ENCODE assay signal across 19 mouse cellular contexts in genomic region chr12:117850472-117850871, GRCm38 (mm10). TPM values are rescaled to one million over a fixed set of nuclear protein-coding genes. Genes with fewer than 3 reads are reported as not detected.
DNase-seq lines count a peak whose midpoint lies in the region; ATAC-seq lines count a peak whose summit lies in the region.
"Had no signal": no experiment of that assay in that cellular context is flagged by ENCODE, and none has a peak within 500 bp of the region (broad histone marks: within the 10 kb centered on the region; RNA-seq: fewer than 3 reads in every experiment).

No protein-coding gene starts in this region.

- ATAC-seq in heart, embryonic 15.5 days (replicated peaks; ENCODE audit: insufficient number of reproducible peaks, insufficient read depth, low FRiP score, low read depth), result 0 out of 2 replicates have a peak, but pooled peaks have one; percentile 31
- ATAC-seq: forebrain, embryonic 16.5 days; intestine, embryonic 16.5 days had no signal

- no peak overlapping the region for H3K9ac ChIP-seq in heart, embryonic 15.5 days
- H3K9ac ChIP-seq: embryonic facial prominence, embryonic 12.5 days; hindbrain, embryonic 15.5 days; limb, embryonic 13.5 days; liver, embryonic 14.5 days had no signal

- H3K36me3 ChIP-seq in heart, embryonic 15.5 days, result no peaks in the 10 kb centered on the region
- H3K36me3 ChIP-seq: embryonic facial prominence, embryonic 12.5 days; hindbrain, embryonic 15.5 days had no signal

- 30% methylated on average over 10 of the region's 10 CpGs for WGBS in heart, embryonic 15.5 days

- H3K9me3 ChIP-seq in heart, embryonic 15.5 days (replicated peaks), result no peaks in the 10 kb centered on the region
- H3K9me3 ChIP-seq: embryonic facial prominence, embryonic 12.5 days; hindbrain, embryonic 15.5 days; limb, embryonic 13.5 days had no signal

- H3K27me3 ChIP-seq in heart, embryonic 15.5 days, result no peaks in the 10 kb centered on the region
- H3K27me3 ChIP-seq: embryonic facial prominence, embryonic 12.5 days; hindbrain, embryonic 15.5 days; limb, embryonic 13.5 days had no signal

- H3K4me3 ChIP-seq in heart, embryonic 15.5 days, result no peak overlapping the region
- H3K4me3 ChIP-seq: embryonic facial prominence, embryonic 12.5 days; hindbrain, embryonic 15.5 days; layer of hippocampus, adult 2 months; limb, embryonic 13.5 days had no signal

- intact Hi-C loops in heart, postnatal 10 days (cut with DNase I), result loop anchor here (5.0 kb wide), 3 partner anchors 78 to 463 kb away; no protein-coding TSS in a partner anchor

- peaks cover 6% of the 10 kb centered on the region for H3K4me1 ChIP-seq in heart, embryonic 15.5 days (replicated peaks)
- H3K4me1 ChIP-seq: embryonic facial prominence, embryonic 12.5 days; hindbrain, embryonic 15.5 days had no signal

- H3K4me2 ChIP-seq in heart, embryonic 15.5 days, result no peak overlapping the region
- H3K4me2 ChIP-seq: embryonic facial prominence, embryonic 12.5 days; hindbrain, embryonic 15.5 days; limb, embryonic 13.5 days had no signal

- no peak for DNase-seq in heart, postnatal 10 days
- peak; percentile 32 for DNase-seq in Muller cell, postnatal 12 days (ENCODE audit: inconsistent ontology term)
- DNase-seq in ZHBTc4 (ENCODE audit: low read depth, low spot score), result peak; percentile 28
- DNase-seq in mesoderm, embryonic 11.5 days (ENCODE audit: low read depth, low spot score), result peak; percentile 30
- no peak for DNase-seq in thymus, postnatal 4 days
- DNase-seq in left cerebral cortex, adult 9 months (ENCODE audit: low spot score in 2 of 2), result no peak
- DNase-seq: adrenal gland, adult 2 months; cerebellum, postnatal 14 days; kidney, postnatal 10 days; lung, postnatal 10 days; thymus, adult 18-20 months had no signal

- H3K27ac ChIP-seq in heart, embryonic 15.5 days, result peak overlapping the region; percentile 55
- H3K27ac ChIP-seq: embryonic facial prominence, embryonic 12.5 days; hindbrain, embryonic 15.5 days; layer of hippocampus, adult 2 months; limb, embryonic 13.5 days; liver, embryonic 14.5 days had no signal

RNA-seq across cellular contexts. Expression of gene Cdca7l, which starts 46.4 kb away (rescaled TPM):
- polyA plus RNA-seq in heart, embryonic 15.5 days (2015; fragmentation: Nextera tagmentation; extraction: Ambion mirVana), result 10.0 and 19.0 TPM in 2 replicates
- 1 to 10 TPM; 2.1 to 2.2 TPM for total RNA-seq in heart, postnatal 10 days (2021)

Comparison
In these comparisons a context has a peak if more than half of its experiments do, and no peak if none do; other contexts are left out.
1. DNase-seq: peak in Muller cell, postnatal 12 days (single experiment), ZHBTc4 (single experiment) and mesoderm, embryonic 11.5 days (single experiment); none in heart, postnatal 10 days (0 of 2), thymus, postnatal 4 days (single experiment) and left cerebral cortex, adult 9 months (0 of 2).